Mouse (Mus musculus) heart, postnatal 0 days (tissue): ENCODE measurements at regions not wholly inside any gene's neighbourhood (a gene's known extent, or its start where the extent isn't known, plus 50 kb on each side); places are given as distances from the start of the nearest gene placed in this dataset.

ENCODE experiments used
- CTCF ChIP-seq: IDR thresholded peaks from 2 replicates; pipeline ENCODE4 v1.5.1; 2016; ENCODE audit warnings: antibody characterized with exemption, control low read depth, low read depth
- EP300 ChIP-seq: IDR thresholded peaks from 2 replicates; pipeline ENCODE4 v1.6.1; 2016; ENCODE audit warnings: antibody characterized with exemption, low read depth

DNA sequence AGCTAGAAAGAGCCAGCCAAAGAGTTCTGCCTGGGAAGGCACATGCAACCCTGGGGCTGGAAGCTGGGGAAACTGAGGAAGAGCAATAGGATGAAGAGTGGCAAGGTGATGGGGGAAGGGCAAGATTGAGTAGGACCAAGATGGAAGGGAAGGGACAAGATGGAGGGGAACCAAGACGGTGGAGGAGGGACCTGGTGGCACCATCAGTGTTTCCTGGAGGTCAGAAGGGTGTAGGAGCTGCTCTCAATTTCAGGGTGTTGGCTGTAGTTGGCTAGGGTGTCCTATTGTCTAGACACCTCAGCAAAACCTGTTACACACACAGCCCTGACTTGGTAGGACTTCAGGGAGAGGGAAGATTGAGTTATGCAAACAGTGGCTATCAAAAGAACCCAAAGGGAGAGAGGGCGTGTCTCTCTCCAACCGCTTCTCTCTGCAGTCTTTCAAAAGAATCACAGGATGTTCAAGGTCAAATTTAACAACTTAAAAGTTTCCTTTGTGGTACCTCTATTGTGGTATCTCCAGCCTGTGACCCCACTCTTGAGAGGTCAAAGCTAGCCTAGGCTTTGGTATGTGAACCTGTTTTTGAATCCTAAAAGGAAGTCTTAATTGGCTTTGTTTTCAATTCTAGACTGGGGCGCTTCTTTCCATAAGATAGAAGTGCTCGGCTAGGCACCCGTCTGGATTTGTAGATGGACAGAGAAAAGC, 90.7 kb upstream of the Rybp start:
- TF ChIP-seq EP300 (no peak), CTCF (no peak)
